Mouse (Mus musculus) liver, postnatal 0 days (tissue): ENCODE data around the gene Srrt. TPM values are rescaled to one million over a fixed set of nuclear protein-coding genes. Genes with fewer than 3 reads are reported as not detected.

Experiments used
- ATAC-seq: fragments of 200-750 bp; cut with Nextera tagmentation; 2 replicates; pipeline ENCODE4 v1.8.0; 2017; ENCODE audit warnings: mild to moderate bottlenecking, moderate library complexity
- DNase-seq: peaks from one replicate; pipeline ENCODE4 v3.0.0-alpha.2; 2016
- H3K27ac ChIP-seq: fragments of 300-500 bp; sonication (generic); 2 replicates; pipeline ENCODE4 v1.5.1; 2014; ENCODE audit warnings: antibody characterized with exemption, moderate library complexity, mild to moderate bottlenecking, low read depth
- H3K27me3 ChIP-seq: fragments of 300-500 bp; sonication (generic); 2 replicates; pipeline ENCODE4 v1.6.1; 2014; ENCODE audit warnings: low read length, control low read depth, mixed read lengths; ENCODE audit not compliant: insufficient read depth
- H3K36me3 ChIP-seq: fragments of 300-500 bp; sonication (generic); replicated peaks from 2 replicates; pipeline ENCODE4 v1.6.1; 2014; ENCODE audit warnings: mild to moderate bottlenecking, control low read depth, low read length, moderate library complexity, mixed read lengths; ENCODE audit not compliant: insufficient read depth
- H3K4me1 ChIP-seq: fragments of 300-500 bp; sonication (generic); 2 replicates; pipeline ENCODE4 v1.6.1; 2014; ENCODE audit warnings: antibody characterized with exemption, mild to moderate bottlenecking, control low read depth; ENCODE audit not compliant: insufficient read depth
- H3K4me2 ChIP-seq: fragments of 300-500 bp; sonication (generic); 2 replicates; pipeline ENCODE4 v1.6.1; 2014; ENCODE audit warnings: low read depth, mild to moderate bottlenecking, low read length, moderate library complexity, mixed read lengths
- H3K4me3 ChIP-seq: fragments of 300-500 bp; sonication (generic); 2 replicates; pipeline ENCODE4 v1.5.1; 2014; ENCODE audit warnings: low read depth, low read length
- H3K9ac ChIP-seq: fragments of 300-500 bp; sonication (generic); replicated peaks from 2 replicates; pipeline ENCODE4 v1.6.1; 2014; ENCODE audit warnings: mild to moderate bottlenecking, moderate library complexity
- H3K9me3 ChIP-seq: fragments of 300-500 bp; sonication (generic); 2 replicates; pipeline ENCODE4 v1.6.1; 2016; ENCODE audit warnings: mild to moderate bottlenecking, control low read depth, low read length, mixed read lengths
- CTCF ChIP-seq: sonication (generic); IDR thresholded peaks from 2 replicates; pipeline ENCODE4 v1.5.1; 2016; ENCODE audit warnings: antibody characterized with exemption, low read depth
- EP300 ChIP-seq: IDR thresholded peaks from 2 replicates; pipeline ENCODE4 v1.6.1; 2016; ENCODE audit warnings: antibody characterized with exemption, low read depth, mild to moderate bottlenecking
- WGBS: fragments of 180-500 bp; shearing (Covaris S2); extraction: QIAGEN DNeasy Blood & Tissue Kit; methylation state at CpG from one replicate; pipeline ENCODE4 v1.1.7; 2014; ENCODE audit not compliant: insufficient replicate concordance; 5-methylcytosine and 5-hydroxymethylcytosine counted together
- polyA plus RNA-seq: library from polyadenylated mRNA; unstranded; fragments of >200 nt; fragmentation: Nextera tagmentation; extraction: Ambion mirVana; gene quantifications from 2 replicates; pipeline ENCODE4 v1.2.1, GENCODE M21; 2015

Srrt gene
- polyA plus RNA-seq, 1 experiment from 2014 or later: 28.2 TPM

- H3K36me3 ChIP-seq: peaks cover 9% of the 10 kb centered on the region; the same call in 1 of the 2 replicates
- TF ChIP-seq CTCF (peak; percentile 72), EP300 (no peak)
- no peak overlapping the region; the same call in 1 of the 2 replicates for H3K9ac ChIP-seq
- H3K4me2 ChIP-seq: no peak overlapping the region
- H3K27ac ChIP-seq: no peak overlapping the region
- no peak overlapping the region for H3K4me3 ChIP-seq
- no peaks in the 10 kb centered on the region for H3K9me3 ChIP-seq
- ATAC-seq: peak; percentile 52; the same call in 1 of the 2 replicates
- DNase-seq: peak; percentile 61
- 51% methylated on average over 30 of the region's 30 CpGs for WGBS
- peaks cover 25% of the 10 kb centered on the region for H3K4me1 ChIP-seq
- no peaks in the 10 kb centered on the region for H3K27me3 ChIP-seq
Measured at GRCm38 (mm10) chr5:137315084-137315903, 7.8 kb upstream of the Srrt start.

DNA sequence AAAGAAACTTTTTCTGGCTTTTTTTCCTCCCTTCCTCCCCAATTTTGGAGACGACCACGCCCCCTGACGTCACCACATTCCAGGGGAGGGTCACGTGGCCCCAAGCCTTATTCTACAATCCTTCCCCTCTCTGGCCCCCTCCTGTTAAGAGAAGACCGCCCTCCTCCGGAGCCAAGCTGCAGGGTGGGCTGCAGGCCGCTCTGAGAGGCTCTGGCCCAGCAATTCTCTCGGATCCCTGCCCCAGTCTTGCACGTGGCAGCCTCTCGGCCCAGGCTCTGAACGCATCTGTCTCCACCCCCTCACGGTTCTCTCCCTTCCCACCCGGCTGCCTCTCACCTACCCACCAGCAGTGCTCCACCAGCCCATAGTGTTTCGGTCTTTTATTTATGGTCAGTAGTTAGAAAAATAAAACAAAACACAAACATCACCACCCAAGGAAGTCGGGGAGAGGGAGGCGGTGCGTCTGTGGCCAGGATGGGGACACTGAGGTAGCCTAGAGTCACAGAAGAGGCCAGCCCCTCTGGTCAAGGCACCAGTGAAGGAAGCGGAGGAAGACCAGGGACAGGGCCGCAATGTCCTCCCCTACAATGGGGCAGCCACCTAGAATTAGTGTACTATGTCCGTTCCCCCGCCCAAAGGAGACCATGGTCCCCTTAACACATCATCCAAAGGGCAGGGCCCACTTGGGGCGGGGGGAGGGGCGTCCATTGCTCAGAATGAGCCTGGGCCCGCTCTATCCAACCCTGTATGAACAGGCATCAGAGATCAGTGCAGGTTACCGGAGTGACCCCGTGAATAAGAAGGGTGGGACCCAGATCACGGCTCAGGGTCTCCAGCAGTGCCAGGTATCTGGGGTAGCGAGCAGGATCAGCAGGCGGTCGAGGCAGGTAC lies 7.0 kb upstream of the Srrt start, which contains the start of gene Trip6:
Gene Trip6, minus strand, starts transcription at position 212 of the 891 bp plus-strand sequence.
- Histone ChIP-seq H3K9me3 (no peaks in the 10 kb centered on the region), H3K9ac (peak within 1 kb of the TSS; percentile 76), H3K27ac (peak within 1 kb of the TSS; percentile 68), H3K4me3 (peak within 1 kb of the TSS; percentile 63), H3K36me3 (peaks cover 15% of the 10 kb centered on the region), H3K27me3 (no peaks in the 10 kb centered on the region), H3K4me2 (peak within 1 kb of the TSS; percentile 88), H3K4me1 (peaks cover 25% of the 10 kb centered on the region)
- no peak for TF ChIP-seq CTCF
- no peak for TF ChIP-seq EP300
- peak; percentile 82 for DNase-seq
- ATAC-seq: peak; percentile 55
- WGBS: 40% methylated on average over 30 of the region's 30 CpGs

GRCm38 (mm10) chr5:137313466-137314192 lies 6.2 kb upstream of the Srrt start:
- Histone ChIP-seq H3K27me3 (no peaks in the 10 kb centered on the region), H3K4me2 (peak overlapping the region; percentile 88), H3K4me1 (peaks cover 23% of the 10 kb centered on the region), H3K27ac (peak overlapping the region; percentile 68; the same call in 1 of the 2 replicates), H3K9ac (peak overlapping the region; percentile 76), H3K36me3 (peaks cover 20% of the 10 kb centered on the region), H3K9me3 (no peaks in the 10 kb centered on the region), H3K4me3 (peak overlapping the region; percentile 63)
- 6% methylated on average over 22 of the region's 22 CpGs for WGBS
- DNase-seq (no peak), ATAC-seq (peak; percentile 22)
- TF ChIP-seq CTCF (no peak), EP300 (no peak)

DNA sequence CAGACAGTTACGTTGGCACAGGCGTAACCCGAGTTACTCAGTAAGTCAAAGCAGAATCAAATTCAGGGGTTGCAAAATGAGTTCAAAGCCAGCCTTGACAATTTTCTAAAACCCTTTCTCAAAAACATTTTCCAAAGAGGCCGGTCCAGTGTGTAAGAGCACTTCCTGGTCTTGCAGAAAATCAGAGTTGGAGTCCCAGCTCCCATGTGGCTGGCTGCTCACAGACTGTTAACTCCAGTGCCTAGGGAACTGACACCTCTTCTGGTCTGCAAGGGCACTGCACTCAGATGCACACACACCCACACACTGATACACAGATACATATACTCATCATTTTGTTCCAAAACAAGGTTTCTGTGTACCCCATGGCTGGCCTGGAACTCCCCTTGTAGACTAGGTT lies 882 bp upstream of the Srrt start:
- Histone ChIP-seq H3K4me3 (peak overlapping the region; percentile 85), H3K4me1 (peaks cover 32% of the 10 kb centered on the region), H3K4me2 (peak overlapping the region; percentile 74), H3K27ac (peak overlapping the region; percentile 97; the same call in 1 of the 2 replicates), H3K27me3 (no peaks in the 10 kb centered on the region), H3K9ac (peak overlapping the region; percentile 95; the same call in 1 of the 2 replicates), H3K36me3 (peaks cover 37% of the 10 kb centered on the region), H3K9me3 (no peaks in the 10 kb centered on the region)
- ATAC-seq: no peak
- WGBS: 94% methylated on average over 4 of the region's 4 CpGs
- TF ChIP-seq CTCF (0 out of 2 replicates have a peak, but pooled peaks have one; percentile 13), EP300 (no peak)
- DNase-seq: peak; percentile 11

DNA sequence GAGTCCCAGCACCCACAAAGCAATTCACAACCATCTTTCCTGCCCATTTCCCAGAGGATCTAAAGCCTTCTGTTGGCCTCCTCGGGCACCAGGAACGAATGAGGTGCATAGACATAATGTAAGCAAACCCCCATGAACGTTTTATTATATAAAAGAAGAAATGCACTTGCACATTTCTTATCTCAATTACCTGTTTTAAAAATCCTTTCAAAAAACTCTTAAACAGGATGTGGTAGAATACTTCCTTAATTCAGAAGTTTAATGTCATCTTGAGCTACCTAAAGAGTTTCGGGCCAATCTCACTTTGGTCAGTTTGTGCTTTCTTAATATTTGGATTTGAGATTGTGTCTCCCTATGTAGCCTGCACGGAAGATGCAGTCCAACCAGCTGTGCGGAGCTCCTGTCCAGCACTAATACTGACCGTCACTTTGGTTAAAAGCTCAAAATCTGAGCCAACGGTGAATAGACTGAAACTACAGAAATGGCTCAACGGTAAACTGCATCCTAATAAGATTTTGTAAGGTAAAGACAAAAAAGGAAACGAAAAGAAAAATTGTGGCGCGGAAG lies 952 bp downstream of the Srrt start:
- peaks cover 53% of the 10 kb centered on the region for H3K36me3 ChIP-seq
- H3K4me1 ChIP-seq: peaks cover 24% of the 10 kb centered on the region
- no peaks in the 10 kb centered on the region for H3K9me3 ChIP-seq
- peak overlapping the region; percentile 74 for H3K4me2 ChIP-seq
- H3K4me3 ChIP-seq: peak overlapping the region; percentile 85
- WGBS: 8% methylated on average over 12 of the region's 12 CpGs
- ATAC-seq: no peak
- H3K27me3 ChIP-seq: no peaks in the 10 kb centered on the region
- no peak for DNase-seq
- H3K27ac ChIP-seq: peak overlapping the region; percentile 97
- TF ChIP-seq EP300: no peak
- no peak for TF ChIP-seq CTCF
- peak overlapping the region; percentile 95 for H3K9ac ChIP-seq
